In the genomic region with DNA sequence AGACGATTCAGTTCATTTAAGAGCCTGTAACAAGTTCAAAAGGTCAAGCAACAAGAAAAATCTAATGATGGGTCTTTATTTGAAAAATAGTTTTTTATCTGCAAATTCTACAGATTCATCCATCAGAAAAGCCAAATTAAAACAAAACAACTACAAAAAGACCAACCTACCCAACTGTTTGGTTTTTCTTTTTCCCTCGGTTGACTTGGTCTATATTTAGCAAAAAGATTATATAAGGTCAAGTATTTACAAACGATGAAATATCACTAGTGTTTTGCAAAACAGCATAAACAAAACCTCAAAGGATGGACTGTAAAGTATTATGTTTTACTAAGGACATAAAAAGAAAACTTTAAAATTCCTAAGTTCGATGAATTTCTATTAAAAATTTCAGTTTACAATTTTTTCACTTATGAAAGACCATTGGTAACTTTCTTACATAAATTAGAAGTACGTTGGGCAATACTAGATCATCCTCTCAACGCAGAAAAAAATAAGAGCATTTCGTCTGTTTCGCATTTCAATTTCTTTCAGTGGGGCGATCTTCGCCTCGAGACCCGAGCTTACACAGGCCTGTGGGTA, we compare ENCODE assay signal across 7 mouse cellular contexts. TPM values are rescaled to one million over a fixed set of nuclear protein-coding genes. Genes with fewer than 3 reads are reported as not detected.
A peak's percentile ranks its signal among the peaks of the same experiment; 100 is the strongest.
DNase-seq lines count a peak whose midpoint lies in the region; ATAC-seq lines count a peak whose summit lies in the region.

No protein-coding gene starts in this region.

- peak overlapping the region; percentile 79 for H3K9ac ChIP-seq in forebrain, embryonic 11.5 days (ENCODE audit: low read length)
- peak overlapping the region; percentile 80; the same call in 1 of the 2 replicates for H3K9ac ChIP-seq in limb, embryonic 13.5 days
- peak overlapping the region; percentile 57 for H3K9ac ChIP-seq in stomach, embryonic 14.5 days (replicated peaks; ENCODE audit: low read depth, low read length)

- H3K27me3 ChIP-seq in megakaryocyte, embryonic 14.5 days (replicated peaks), result no peaks in the 10 kb centered on the region
- no peaks in the 10 kb centered on the region for H3K27me3 ChIP-seq in forebrain, embryonic 11.5 days (ENCODE audit: control insufficient read depth, insufficient read depth, low read length)
- no peaks in the 10 kb centered on the region for H3K27me3 ChIP-seq in limb, embryonic 13.5 days
- no peaks in the 10 kb centered on the region for H3K27me3 ChIP-seq in stomach, embryonic 14.5 days (ENCODE audit: control insufficient read depth, insufficient read depth, low read length)

- no peak for DNase-seq in forebrain, embryonic 11.5 days (ENCODE audit: low spot score)
- no peak for DNase-seq in cerebellum, postnatal 4 days (ENCODE audit: low spot score in 2 of 2)
- DNase-seq in cerebellum, adult 11 months, result no peak

- peak overlapping the region; percentile 98 for H3K27ac ChIP-seq in forebrain, embryonic 11.5 days (ENCODE audit: low read depth, low read length)
- peak overlapping the region; percentile 98 for H3K27ac ChIP-seq in limb, embryonic 13.5 days
- peak overlapping the region; percentile 99 for H3K27ac ChIP-seq in stomach, embryonic 14.5 days (ENCODE audit: low read length)

- peak overlapping the region; percentile 99 for H3K4me3 ChIP-seq in megakaryocyte, embryonic 14.5 days (replicated peaks)
- peak overlapping the region; percentile 65 for H3K4me3 ChIP-seq in forebrain, embryonic 11.5 days (ENCODE audit: low read depth, low read length)
- H3K4me3 ChIP-seq in limb, embryonic 13.5 days, result peak overlapping the region; percentile 64
- H3K4me3 ChIP-seq in stomach, embryonic 14.5 days (ENCODE audit: low read depth, low read length), result peak overlapping the region; percentile 55

- no peak for ATAC-seq in megakaryocyte, adult 5-6 weeks (ENCODE audit: poor library complexity, severe bottlenecking)
- no peak for ATAC-seq in forebrain, embryonic 11.5 days (replicated peaks; ENCODE audit: low FRiP score)
- no peak for ATAC-seq in limb, embryonic 13.5 days (ENCODE audit: low FRiP score, low read depth)
- no peak for ATAC-seq in stomach, embryonic 14.5 days (ENCODE audit: insufficient number of reproducible peaks, insufficient read depth, low FRiP score, low read depth)

- H3K4me1 ChIP-seq in megakaryocyte, embryonic 14.5 days, result peaks cover 11% of the 10 kb centered on the region; the same call in 1 of the 2 replicates
- no peaks in the 10 kb centered on the region for H3K4me1 ChIP-seq in forebrain, embryonic 11.5 days (replicated peaks; ENCODE audit: control insufficient read depth, insufficient read depth, low read length)
- peaks cover 8% of the 10 kb centered on the region; the same call in 1 of the 2 replicates for H3K4me1 ChIP-seq in limb, embryonic 13.5 days
- H3K4me1 ChIP-seq in stomach, embryonic 14.5 days (ENCODE audit: control insufficient read depth, insufficient read depth, low read length), result no peaks in the 10 kb centered on the region

- H3K9me3 ChIP-seq in megakaryocyte, embryonic 14.5 days, result no peaks in the 10 kb centered on the region; the same call in 1 of the 2 replicates
- no peaks in the 10 kb centered on the region for H3K9me3 ChIP-seq in forebrain, embryonic 11.5 days (ENCODE audit: control insufficient read depth, low read length)
- H3K9me3 ChIP-seq in limb, embryonic 13.5 days, result no peaks in the 10 kb centered on the region
- no peaks in the 10 kb centered on the region for H3K9me3 ChIP-seq in stomach, embryonic 14.5 days (ENCODE audit: control insufficient read depth, low read depth, low read length)

- H3K36me3 ChIP-seq in megakaryocyte, embryonic 14.5 days (replicated peaks; ENCODE audit: low read length), result peaks cover 5% of the 10 kb centered on the region
- H3K36me3 ChIP-seq in forebrain, embryonic 11.5 days (ENCODE audit: control insufficient read depth, insufficient read depth, low read length), result no peaks in the 10 kb centered on the region
- H3K36me3 ChIP-seq in limb, embryonic 13.5 days, result no peaks in the 10 kb centered on the region
- no peaks in the 10 kb centered on the region for H3K36me3 ChIP-seq in stomach, embryonic 14.5 days (ENCODE audit: control insufficient read depth, insufficient read depth, low read length)

- 11% methylated on average over 12 of the region's 12 CpGs for WGBS in forebrain, embryonic 11.5 days
- 4% methylated on average over 12 of the region's 12 CpGs for WGBS in limb, embryonic 13.5 days
- WGBS in stomach, embryonic 14.5 days, result 5% methylated on average over 12 of the region's 12 CpGs

- peak overlapping the region; percentile 40; the same call in 1 of the 2 replicates for H3K4me2 ChIP-seq in forebrain, embryonic 11.5 days (ENCODE audit: low read depth, low read length, severe bottlenecking)
- peak overlapping the region; percentile 73 for H3K4me2 ChIP-seq in limb, embryonic 13.5 days (replicated peaks)
- peak overlapping the region; percentile 35 for H3K4me2 ChIP-seq in stomach, embryonic 14.5 days (replicated peaks; ENCODE audit: low read depth, low read length)

RNA-seq across cellular contexts. Expression of gene Trmt10a, which starts 0.4 kb away (rescaled TPM):
- polyA plus RNA-seq in megakaryocyte, embryonic 14.5 days (2012; ENCODE audit: insufficient read depth, low replicate concordance), result 0.78 and 3.1 TPM in 2 replicates
- 2.1 and 2.5 TPM in 2 replicates for total RNA-seq in megakaryocyte, adult 5-6 weeks (2015)
- 2.7 and 7.4 TPM in 2 replicates for total RNA-seq in megakaryocyte, adult 5-6 weeks (2017)
- 15.1 and 16.2 TPM in 2 replicates for polyA plus RNA-seq in forebrain, embryonic 11.5 days (2014; fragmentation: Nextera tagmentation; extraction: Ambion mirVana)
- polyA plus RNA-seq in limb, embryonic 13.5 days (2015; fragmentation: Nextera tagmentation; extraction: Ambion mirVana), result 11.1 and 11.2 TPM in 2 replicates
- 10.2 and 11.1 TPM in 2 replicates for polyA plus RNA-seq in stomach, embryonic 14.5 days (2014; fragmentation: Nextera tagmentation; extraction: Ambion mirVana)

RNA-seq across cellular contexts. Expression of gene Mttp, which starts 1.9 kb away (rescaled TPM):
- polyA plus RNA-seq in megakaryocyte, embryonic 14.5 days (2012; ENCODE audit: insufficient read depth, low replicate concordance), result 0.41 TPM in 1 of 2 replicates, not detected in the other
- total RNA-seq in megakaryocyte, adult 5-6 weeks (2015), result 1.0 and 1.2 TPM in 2 replicates
- total RNA-seq in megakaryocyte, adult 5-6 weeks (2017), result 1.1 and 1.2 TPM in 2 replicates
- polyA plus RNA-seq in forebrain, embryonic 11.5 days (2014; fragmentation: Nextera tagmentation; extraction: Ambion mirVana), result 11.4 and 12.5 TPM in 2 replicates
- 9.0 and 9.2 TPM in 2 replicates for polyA plus RNA-seq in limb, embryonic 13.5 days (2015; fragmentation: Nextera tagmentation; extraction: Ambion mirVana)
- polyA plus RNA-seq in stomach, embryonic 14.5 days (2014; fragmentation: Nextera tagmentation; extraction: Ambion mirVana), result 7.6 and 8.8 TPM in 2 replicates

RNA-seq across cellular contexts. Expression of gene 4930579F01Rik, which starts 50.8 kb away (rescaled TPM):
- polyA plus RNA-seq in megakaryocyte, embryonic 14.5 days (2012; ENCODE audit: insufficient read depth, low replicate concordance), result not detected in 2 replicates
- total RNA-seq in megakaryocyte, adult 5-6 weeks (2015), result not detected in 2 replicates
- total RNA-seq in megakaryocyte, adult 5-6 weeks (2017), result not detected in 2 replicates
- 0.16 TPM in 1 of 2 replicates, not detected in the other for polyA plus RNA-seq in forebrain, embryonic 11.5 days (2014; fragmentation: Nextera tagmentation; extraction: Ambion mirVana)
- polyA plus RNA-seq in limb, embryonic 13.5 days (2015; fragmentation: Nextera tagmentation; extraction: Ambion mirVana), result 0.13 TPM in 1 of 2 replicates, not detected in the other
- polyA plus RNA-seq in stomach, embryonic 14.5 days (2014; fragmentation: Nextera tagmentation; extraction: Ambion mirVana), result 0.38 and 0.80 TPM in 2 replicates
